9 mouse cellular contexts compared by ENCODE assay signal in genomic region chr4:70258205-70258604, GRCm38 (mm10).
DNase-seq lines count a peak whose midpoint lies in the region; ATAC-seq and TF ChIP-seq lines count a peak whose summit lies in the region.
"Had no signal": no experiment of that assay in that cellular context is flagged by ENCODE, and none has a peak within 500 bp of the region (broad histone marks: within the 10 kb centered on the region; RNA-seq: fewer than 3 reads in every experiment).

No protein-coding gene starts in this region.

- no peaks in the 10 kb centered on the region for H3K27me3 ChIP-seq in liver, postnatal 0 days (ENCODE audit: insufficient read depth, low read length)

- 0 out of 2 replicates have a peak, but pooled peaks cover 6% of the 10 kb centered on the region for H3K36me3 ChIP-seq in liver, postnatal 0 days (replicated peaks; ENCODE audit: insufficient read depth, low read length)

- TF ChIP-seq CTCF in liver, postnatal 0 days (IDR thresholded peaks at IDR 0.05; ENCODE audit: low read depth) = no peak

- no peak overlapping the region for H3K27ac ChIP-seq in liver, postnatal 0 days (ENCODE audit: low read depth)

- H3K4me3 ChIP-seq in liver, postnatal 0 days (ENCODE audit: low read depth, low read length) = no peak overlapping the region

- no peak for TF ChIP-seq EP300 in liver, postnatal 0 days (IDR thresholded peaks at IDR 0.05; ENCODE audit: low read depth)

- H3K4me2 ChIP-seq in liver, postnatal 0 days (ENCODE audit: low read depth, low read length) = no peak overlapping the region

- no peak for ATAC-seq in liver, postnatal 0 days

- no peaks in the 10 kb centered on the region for H3K9me3 ChIP-seq in liver, postnatal 0 days (ENCODE audit: low read length)

- no peak overlapping the region for H3K9ac ChIP-seq in liver, postnatal 0 days (replicated peaks)

- 84% methylated on average over 6 of the region's 6 CpGs for WGBS in liver, postnatal 0 days (ENCODE audit: insufficient replicate concordance)

- H3K4me1 ChIP-seq in liver, postnatal 0 days (ENCODE audit: insufficient read depth) = no peaks in the 10 kb centered on the region

- DNase-seq in layer of hippocampus, adult 11-12 months (ENCODE audit: low spot score) = peak; percentile 81
- DNase-seq in layer of hippocampus, adult 9-10 months (ENCODE audit: low spot score) = no peak
- peak; percentile 74 to 75 for DNase-seq in cerebellum, postnatal 14 days
- DNase-seq in layer of hippocampus, postnatal 14 days (ENCODE audit: low spot score in 2 of 2) = peak; percentile 50 to 83
- peak; percentile 81 for DNase-seq in right cerebral cortex, postnatal 14 days
- no peak for DNase-seq in liver, postnatal 0 days
- DNase-seq in heart, postnatal 4 days = no peak
- no peak for DNase-seq in thymus, postnatal 36 days
- DNase-seq: adrenal gland, postnatal 10 days had no signal

Comparison
In these comparisons a context has a peak if more than half of its experiments do, and no peak if none do; other contexts are left out.
1. DNase-seq: peak in layer of hippocampus, adult 11-12 months (single experiment), cerebellum, postnatal 14 days (2 of 2), layer of hippocampus, postnatal 14 days (2 of 2) and right cerebral cortex, postnatal 14 days (single experiment); none in layer of hippocampus, adult 9-10 months (single experiment), liver, postnatal 0 days (single experiment), heart, postnatal 4 days (single experiment) and thymus, postnatal 36 days (0 of 2).